Mouse (Mus musculus): ENCODE measurements at regions not wholly inside any gene's neighbourhood (a gene's known extent, or its start where the extent isn't known, plus 50 kb on each side); places are given as distances from the start of the nearest gene placed in this dataset.

DNA sequence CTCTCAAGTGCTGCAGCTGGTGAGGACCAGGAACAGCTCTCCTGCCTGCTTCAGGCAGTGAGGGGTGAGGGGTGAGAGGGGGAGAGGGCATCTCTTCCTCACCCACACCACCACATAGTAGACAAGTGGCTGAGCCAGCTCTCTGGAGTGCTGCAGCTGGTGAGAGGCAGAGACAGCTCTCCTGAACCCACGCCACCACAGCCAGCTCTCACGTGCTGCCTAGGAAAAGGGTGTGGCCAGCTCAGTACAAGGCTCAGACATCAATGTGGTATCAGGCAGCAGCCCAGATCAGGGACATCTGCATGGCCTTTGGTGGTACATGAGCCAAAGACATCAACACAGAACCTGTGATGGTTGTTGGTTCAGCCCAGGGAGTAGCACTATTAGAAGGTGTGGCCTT lies 53.9 kb upstream of the Bhlhe23 start:
- Histone ChIP-seq H3K36me3 (ENCODE audit: control insufficient read depth, insufficient read depth, low read length) (no peaks in the 10 kb centered on the region), H3K4me1 (ENCODE audit: control insufficient read depth, insufficient read depth, low read depth, low read length) (peaks cover 3% of the 10 kb centered on the region), H3K4me2 (ENCODE audit: low read length) (no peak overlapping the region), H3K9ac (ENCODE audit: low read depth, low read length) (no peak overlapping the region), H3K4me3 (ENCODE audit: low read length) (no peak overlapping the region), H3K27ac (ENCODE audit: low read depth, low read length) (no peak overlapping the region), H3K27me3 (replicated peaks; ENCODE audit: control insufficient read depth, insufficient read depth, low read length) (no peaks in the 10 kb centered on the region), H3K9me3 (ENCODE audit: control insufficient read depth, low read length) (no peaks in the 10 kb centered on the region)
- no peak for ATAC-seq
- 62% methylated on average over 2 of the region's 2 CpGs for WGBS

DNA sequence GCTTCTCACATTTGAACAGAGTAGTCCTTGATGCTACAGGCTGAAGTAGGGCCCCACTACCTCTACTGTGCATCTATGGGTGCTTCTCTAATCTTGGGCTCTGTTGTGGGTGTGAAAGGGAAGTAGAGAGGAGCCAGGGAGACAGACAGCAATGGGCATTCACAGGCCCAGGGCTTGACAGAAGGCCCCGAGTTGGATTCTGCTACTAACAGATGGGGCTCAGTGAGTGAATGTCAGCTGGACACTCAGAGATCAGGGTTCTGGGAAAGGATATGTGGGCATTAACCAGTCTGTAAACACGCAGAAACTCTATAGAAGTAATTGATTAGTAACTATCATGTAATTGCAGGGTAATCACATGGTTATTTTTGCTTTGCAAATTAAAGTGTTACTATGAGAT lies 51.4 kb upstream of the Bhlhe23 start:
- Histone ChIP-seq H3K36me3 (ENCODE audit: control insufficient read depth, insufficient read depth, low read length) (no peaks in the 10 kb centered on the region), H3K4me3 (ENCODE audit: low read length) (no peak overlapping the region), H3K4me1 (ENCODE audit: control insufficient read depth, insufficient read depth, low read depth, low read length) (peaks cover 6% of the 10 kb centered on the region), H3K27ac (ENCODE audit: low read depth, low read length) (no peak overlapping the region), H3K9ac (ENCODE audit: low read depth, low read length) (no peak overlapping the region), H3K9me3 (ENCODE audit: control insufficient read depth, low read length) (no peaks in the 10 kb centered on the region), H3K27me3 (replicated peaks; ENCODE audit: control insufficient read depth, insufficient read depth, low read length) (no peaks in the 10 kb centered on the region), H3K4me2 (ENCODE audit: low read length) (no peak overlapping the region)
- 58% methylated on average over 2 of the region's 2 CpGs for WGBS
- no peak for ATAC-seq

DNA sequence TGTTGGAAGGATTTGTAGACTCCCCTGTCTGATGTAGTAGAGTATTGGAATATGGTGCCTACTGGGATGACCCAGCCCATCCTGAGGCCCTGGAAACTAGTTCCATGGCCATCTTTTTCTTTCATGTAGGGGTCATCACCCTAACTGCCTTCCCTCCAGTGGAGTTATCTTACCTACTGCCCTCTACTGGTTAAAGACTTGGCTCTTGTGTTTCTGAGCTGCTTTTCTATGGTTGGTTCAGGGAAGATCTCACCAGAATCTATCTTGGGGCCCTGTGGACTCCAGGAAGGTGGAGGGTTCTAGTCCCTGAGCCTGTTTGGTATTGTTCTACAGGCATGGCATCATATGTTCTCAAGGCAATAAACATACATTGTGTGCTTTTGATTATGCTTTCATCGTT lies 50.0 kb upstream of the Bhlhe23 start:
- no peak for ATAC-seq
- no peak overlapping the region for H3K27ac ChIP-seq (ENCODE audit: low read depth, low read length)

More for the DNA sequence above, 50.0 kb upstream of the Bhlhe23 start:
- no peak overlapping the region for H3K9ac ChIP-seq (ENCODE audit: low read depth, low read length)
- no peak overlapping the region for H3K4me2 ChIP-seq (ENCODE audit: low read length)
- 88% methylated on average over 1 of the region's 1 CpGs for WGBS
- H3K36me3 ChIP-seq (ENCODE audit: control insufficient read depth, insufficient read depth, low read length): no peaks in the 10 kb centered on the region
- no peak overlapping the region for H3K4me3 ChIP-seq (ENCODE audit: low read length)
- peaks cover 6% of the 10 kb centered on the region for H3K4me1 ChIP-seq (ENCODE audit: control insufficient read depth, insufficient read depth, low read depth, low read length)
- H3K9me3 ChIP-seq (ENCODE audit: control insufficient read depth, low read length): no peaks in the 10 kb centered on the region
- H3K27me3 ChIP-seq (replicated peaks; ENCODE audit: control insufficient read depth, insufficient read depth, low read length): no peaks in the 10 kb centered on the region
